Mouse (Mus musculus) E14TG2a.4 (cell line): ENCODE data around the gene Rho.

Experiments used
- CTCF ChIP-seq: conservative IDR thresholded peaks from 2 replicates; pipeline ENCODE4 v1.5.1; 2014; ENCODE audit warnings: low read length
- POU5F1 ChIP-seq: IDR thresholded peaks from 2 replicates; pipeline ENCODE4 v1.6.1; 2014; ENCODE audit warnings: low read length, borderline replicate concordance

DNA sequence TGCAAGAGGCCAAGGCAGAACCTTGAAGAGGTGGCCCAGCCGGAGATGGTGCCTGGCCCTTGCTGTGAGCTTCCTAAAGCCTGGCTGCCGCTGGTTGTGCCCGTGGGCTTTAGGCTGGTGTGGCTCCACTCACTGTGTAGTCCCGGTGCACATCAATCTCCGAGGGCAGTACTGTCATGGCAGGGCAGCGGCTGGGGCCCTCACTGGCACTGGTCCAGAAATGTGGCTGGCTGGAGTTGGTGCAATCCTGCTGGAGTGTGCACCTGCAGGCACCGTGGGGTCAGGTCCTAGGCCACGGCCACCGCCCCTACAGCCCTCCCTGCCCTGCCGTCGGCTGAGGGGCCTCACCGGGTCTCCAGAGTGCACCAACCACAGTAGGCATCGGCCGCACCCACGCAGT lies 46.3 kb downstream of the Rho start:
- TF ChIP-seq CTCF (no peak), POU5F1 (no peak)
